Mouse (Mus musculus) megakaryocyte-erythroid progenitor cell, adult 5-6 weeks (primary cell): ENCODE measurements at regions not wholly inside any gene's neighbourhood (a gene's known extent, or its start where the extent isn't known, plus 50 kb on each side); places are given as distances from the start of the nearest gene placed in this dataset.

Source experiments
- ATAC-seq: replicated peaks from 2 replicates; pipeline ENCODE4 v1.8.0; 2016; ENCODE audit warnings: mild to moderate bottlenecking, inconsistent platforms; ENCODE audit not compliant: severe bottlenecking, poor library complexity, low FRiP score, low TSS enrichment

GRCm38 (mm10) chr10:9495143-9495651, 179.8 kb downstream of the Samd5 start:
- no peak for ATAC-seq

GRCm38 (mm10) chr10:9490416-9490815, 184.6 kb downstream of the Samd5 start:
- ATAC-seq: no peak

GRCm38 (mm10) chr10:9462361-9462760, 212.6 kb downstream of the Samd5 start:
- no peak for ATAC-seq

GRCm38 (mm10) chr10:9459145-9459544, 215.9 kb downstream of the Samd5 start:
- ATAC-seq: no peak

GRCm38 (mm10) chr10:9458466-9458865, 216.5 kb downstream of the Samd5 start:
- no peak for ATAC-seq

GRCm38 (mm10) chr10:9457222-9457621, 217.8 kb downstream of the Samd5 start:
- no peak for ATAC-seq

- ATAC-seq: no peak
These were observed 235.9 kb downstream of the Samd5 start for GRCm38 (mm10) chr10:9439072-9439471.

- ATAC-seq: no peak
These were observed 236.6 kb downstream of the Samd5 start for GRCm38 (mm10) chr10:9438366-9438765.

- no peak for ATAC-seq
These were observed 245.9 kb downstream of the Samd5 start for GRCm38 (mm10) chr10:9429085-9429484.

GRCm38 (mm10) chr10:9420741-9421140, 254.3 kb downstream of the Samd5 start:
- ATAC-seq: no peak

- ATAC-seq: no peak
These were observed 258.3 kb downstream of the Samd5 start for GRCm38 (mm10) chr10:9416685-9417084.

GRCm38 (mm10) chr10:9406101-9406500, 268.9 kb downstream of the Samd5 start:
- ATAC-seq: no peak

GRCm38 (mm10) chr10:9405417-9405816, 269.6 kb downstream of the Samd5 start:
- ATAC-seq: no peak

GRCm38 (mm10) chr10:9404963-9405362, 270.0 kb downstream of the Samd5 start:
- no peak for ATAC-seq

GRCm38 (mm10) chr10:9400911-9401617, 273.9 kb downstream of the Samd5 start:
- ATAC-seq: no peak

- no peak for ATAC-seq
These were observed 297.4 kb downstream of the Samd5 start for GRCm38 (mm10) chr10:9377440-9378101.

GRCm38 (mm10) chr10:9362306-9362865, 312.6 kb downstream of the Samd5 start:
- ATAC-seq: no peak

- no peak for ATAC-seq
These were observed 336.7 kb downstream of the Samd5 start for GRCm38 (mm10) chr10:9338207-9338801.

- ATAC-seq: no peak
These were observed 340.7 kb downstream of the Samd5 start for GRCm38 (mm10) chr10:9334245-9334845.

GRCm38 (mm10) chr10:9331694-9332093, 343.3 kb downstream of the Samd5 start:
- no peak for ATAC-seq
